Mouse (Mus musculus): ENCODE data around the gene Spen. TPM values are rescaled to one million over a fixed set of nuclear protein-coding genes. Genes with fewer than 3 reads are reported as not detected.
"Not testable (repeated sequence)": the region's sequence is repeated elsewhere in the genome, so short reads cannot be mapped to it uniquely, and the experiment has no call there.

The Spen gene
- polyA plus RNA-seq, 1 experiment: 25.6 TPM

DNA sequence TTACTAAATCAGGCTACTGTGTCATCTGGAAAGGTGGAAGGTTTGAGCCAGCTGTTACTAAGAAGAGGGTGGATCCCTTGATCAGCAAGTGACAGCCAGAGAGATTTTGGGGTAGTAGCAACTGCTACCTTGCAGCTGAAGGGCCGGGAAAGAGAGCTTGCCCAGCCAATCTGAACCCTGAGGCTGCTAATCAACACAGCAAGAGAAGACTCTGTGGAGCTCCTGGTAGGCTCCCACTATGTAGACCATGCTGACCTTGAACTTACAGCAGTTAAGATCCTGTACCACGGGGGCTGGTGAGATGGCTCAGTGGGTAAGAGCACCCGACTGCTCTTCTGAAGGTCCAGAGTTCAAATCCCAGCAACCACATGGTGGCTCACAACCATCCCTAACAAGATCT, 26.3 kb upstream of the Spen start:
- H3K4me1 ChIP-seq (ENCODE audit: control insufficient read depth): peaks cover 8% of the 10 kb centered on the region
- no peak for TF ChIP-seq TAL1 (IDR thresholded peaks at IDR 0.05; ENCODE audit: low read length)
- no peak for TF ChIP-seq GATA1 (IDR thresholded peaks at IDR 0.05; ENCODE audit: low read length)
- H3K4me3 ChIP-seq (replicated peaks): no peak overlapping the region
- no peaks in the 10 kb centered on the region for H3K27me3 ChIP-seq (ENCODE audit: control insufficient read depth)
- no peaks in the 10 kb centered on the region for H3K36me3 ChIP-seq (ENCODE audit: control insufficient read depth)
- H3K9me3 ChIP-seq (ENCODE audit: control insufficient read depth, low read length): no peaks in the 10 kb centered on the region

DNA sequence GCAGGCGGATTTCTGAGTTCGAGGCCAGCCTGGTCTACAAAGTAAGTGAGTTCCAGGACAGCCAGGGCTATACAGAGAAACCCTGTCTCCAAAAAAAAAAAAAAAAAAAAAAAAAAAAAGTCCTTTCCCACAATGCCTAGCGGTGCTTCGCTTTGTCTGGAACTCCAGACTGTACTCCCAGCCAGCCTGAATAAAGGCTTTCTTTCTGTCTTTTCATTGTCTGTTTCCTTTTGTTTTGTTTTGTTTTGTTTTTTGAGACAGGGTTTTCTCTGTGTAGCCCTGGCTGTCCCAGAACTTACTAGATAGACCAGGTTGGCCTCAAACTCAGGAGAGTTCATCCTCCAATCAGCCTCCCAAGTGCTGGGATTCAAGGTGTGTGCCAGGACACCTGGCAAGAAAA, 25.8 kb upstream of the Spen start:
- peaks cover 12% of the 10 kb centered on the region for H3K4me1 ChIP-seq (ENCODE audit: control insufficient read depth)
- H3K9me3 ChIP-seq (ENCODE audit: control insufficient read depth, low read length): no peaks in the 10 kb centered on the region
- no peak overlapping the region for H3K4me3 ChIP-seq (replicated peaks)
- H3K36me3 ChIP-seq (ENCODE audit: control insufficient read depth): no peaks in the 10 kb centered on the region
- H3K27me3 ChIP-seq (ENCODE audit: control insufficient read depth): no peaks in the 10 kb centered on the region
- TF ChIP-seq GATA1 (IDR thresholded peaks at IDR 0.05; ENCODE audit: low read length) (no peak), TAL1 (IDR thresholded peaks at IDR 0.05; ENCODE audit: low read length) (no peak)

DNA sequence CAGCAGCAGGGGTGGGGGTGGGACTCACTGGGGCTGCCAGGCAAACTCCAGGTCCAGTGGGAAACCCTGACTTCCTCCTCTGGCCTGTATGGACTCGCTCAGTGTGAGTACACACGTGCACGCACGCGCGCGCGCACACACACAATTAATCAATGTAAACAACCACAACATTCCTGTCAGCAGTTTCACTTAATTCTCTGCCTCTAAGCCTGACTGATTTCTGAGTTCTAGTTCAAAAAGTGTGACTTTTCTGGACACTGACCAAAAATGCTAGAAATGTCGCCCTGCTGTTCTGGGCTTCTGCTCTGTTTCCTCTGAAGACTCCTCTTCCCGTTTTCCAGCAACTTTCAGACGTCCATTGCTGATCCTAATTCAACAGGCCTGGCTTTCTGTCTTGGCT, 23.9 kb upstream of the Spen start:
- Histone ChIP-seq H3K4me3 (replicated peaks) (no peak overlapping the region), H3K36me3 (ENCODE audit: control insufficient read depth) (no peaks in the 10 kb centered on the region), H3K4me1 (ENCODE audit: control insufficient read depth) (peaks cover 32% of the 10 kb centered on the region), H3K9me3 (ENCODE audit: control insufficient read depth, low read length) (no peaks in the 10 kb centered on the region), H3K27me3 (ENCODE audit: control insufficient read depth) (no peaks in the 10 kb centered on the region)
- TF ChIP-seq GATA1 (IDR thresholded peaks at IDR 0.05; ENCODE audit: low read length) (no peak), TAL1 (IDR thresholded peaks at IDR 0.05; ENCODE audit: low read length) (no peak)

DNA sequence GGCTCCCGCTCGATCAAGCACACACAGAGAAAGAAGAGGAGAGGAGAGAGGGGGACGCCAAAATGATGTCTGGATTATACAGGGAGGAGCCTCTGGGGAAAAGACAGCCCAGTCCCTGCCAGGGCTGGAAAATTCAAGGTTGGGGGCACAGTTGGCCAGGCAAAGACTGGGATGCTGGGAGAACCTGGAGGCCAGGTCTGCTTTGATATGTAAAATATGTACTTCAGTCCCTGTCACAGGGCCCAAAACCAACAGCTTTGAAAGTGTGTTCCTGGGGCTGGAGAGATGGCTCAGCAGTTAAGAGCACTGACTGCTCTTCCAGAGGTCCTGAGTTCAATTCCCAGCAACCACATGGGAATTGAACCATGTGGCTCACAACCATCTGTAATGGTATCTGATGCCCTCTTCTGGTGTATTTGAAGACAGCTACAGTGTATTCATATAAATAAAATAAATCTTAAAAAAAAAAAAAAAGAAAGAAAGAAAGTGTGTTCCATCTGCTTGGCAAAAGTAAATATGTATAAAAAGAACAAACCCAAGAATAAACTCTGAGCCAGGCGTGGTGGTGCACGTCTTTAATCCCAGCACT, 23.0 kb upstream of the Spen start:
- H3K27me3 ChIP-seq (ENCODE audit: control insufficient read depth); H3K4me3 ChIP-seq (replicated peaks); H3K9me3 ChIP-seq (ENCODE audit: control insufficient read depth, low read length); H3K36me3 ChIP-seq (ENCODE audit: control insufficient read depth): not testable (repeated sequence)
- H3K4me1 ChIP-seq (ENCODE audit: control insufficient read depth): peaks cover 32% of the 10 kb centered on the region

DNA sequence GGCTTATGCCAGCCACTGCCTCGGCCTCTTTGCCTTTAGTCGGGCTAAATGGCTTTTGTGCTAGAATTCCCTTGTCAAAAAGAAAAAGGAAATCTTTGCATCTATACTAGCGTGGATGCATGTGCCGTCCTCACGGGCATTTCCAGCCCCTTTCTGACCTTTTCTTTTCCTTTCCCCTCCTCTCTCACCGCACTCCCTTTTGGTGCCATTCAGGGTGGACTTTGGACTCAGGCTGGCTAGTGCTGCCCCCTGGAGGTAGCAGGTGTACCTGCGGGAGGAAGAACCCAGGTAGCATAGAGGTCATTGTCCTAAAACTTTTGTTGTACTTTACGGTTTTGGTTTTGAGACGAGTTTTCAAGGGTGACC, 21.5 kb upstream of the Spen start:
- peak overlapping the region; percentile 76 for H3K4me3 ChIP-seq (replicated peaks)
- TF ChIP-seq TAL1 (IDR thresholded peaks at IDR 0.05; ENCODE audit: low read length): no peak
- TF ChIP-seq GATA1 (IDR thresholded peaks at IDR 0.05; ENCODE audit: low read length): no peak
- H3K27me3 ChIP-seq (ENCODE audit: control insufficient read depth): no peaks in the 10 kb centered on the region
- no peaks in the 10 kb centered on the region for H3K9me3 ChIP-seq (ENCODE audit: control insufficient read depth, low read length)
- no peaks in the 10 kb centered on the region for H3K36me3 ChIP-seq (ENCODE audit: control insufficient read depth)
- peaks cover 32% of the 10 kb centered on the region for H3K4me1 ChIP-seq (ENCODE audit: control insufficient read depth)

DNA sequence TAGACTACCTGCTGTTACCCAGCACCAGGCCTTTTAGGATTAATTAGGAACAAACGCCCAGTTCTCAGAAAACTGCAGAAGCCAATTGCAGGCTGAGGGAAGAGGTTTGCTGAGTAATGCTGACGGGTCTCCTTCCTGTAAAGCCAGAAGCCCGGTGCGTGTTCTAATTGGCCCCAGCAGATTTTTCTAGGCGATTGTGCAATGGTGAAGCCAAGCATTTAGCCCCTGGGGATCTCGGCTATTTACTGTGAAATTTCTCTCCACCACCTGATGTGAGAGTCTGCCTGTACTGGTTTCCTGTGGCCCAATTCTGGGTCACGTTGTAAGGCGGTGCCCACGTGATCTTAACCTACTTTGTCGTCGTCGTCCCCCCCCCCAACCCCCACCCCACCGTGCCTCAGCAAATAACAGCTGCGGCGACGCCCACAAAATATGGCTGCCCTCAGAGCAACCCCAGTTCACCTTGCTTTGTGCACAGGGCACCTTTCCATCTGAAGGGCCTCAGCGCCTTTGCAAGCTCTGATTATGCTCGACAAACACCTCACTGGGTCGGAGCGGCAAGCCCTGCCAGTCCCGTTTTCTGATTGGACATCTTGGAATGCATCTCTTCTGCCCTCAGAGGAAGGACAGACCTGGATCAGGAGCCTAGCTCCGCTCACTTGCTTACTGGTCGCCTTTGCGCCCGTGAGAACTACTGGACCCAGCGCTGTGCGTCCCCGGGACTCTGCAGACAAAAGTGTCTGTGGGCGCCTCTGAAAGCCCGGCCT, 20.9 kb upstream of the Spen start:
- Histone ChIP-seq H3K27me3 (ENCODE audit: control insufficient read depth) (no peaks in the 10 kb centered on the region), H3K4me1 (ENCODE audit: control insufficient read depth) (peaks cover 32% of the 10 kb centered on the region), H3K9me3 (ENCODE audit: control insufficient read depth, low read length) (no peaks in the 10 kb centered on the region), H3K36me3 (ENCODE audit: control insufficient read depth) (no peaks in the 10 kb centered on the region), H3K4me3 (replicated peaks) (peak overlapping the region; percentile 76)
- no peak for TF ChIP-seq GATA1 (IDR thresholded peaks at IDR 0.05; ENCODE audit: low read length)
- no peak for TF ChIP-seq TAL1 (IDR thresholded peaks at IDR 0.05; ENCODE audit: low read length)

DNA sequence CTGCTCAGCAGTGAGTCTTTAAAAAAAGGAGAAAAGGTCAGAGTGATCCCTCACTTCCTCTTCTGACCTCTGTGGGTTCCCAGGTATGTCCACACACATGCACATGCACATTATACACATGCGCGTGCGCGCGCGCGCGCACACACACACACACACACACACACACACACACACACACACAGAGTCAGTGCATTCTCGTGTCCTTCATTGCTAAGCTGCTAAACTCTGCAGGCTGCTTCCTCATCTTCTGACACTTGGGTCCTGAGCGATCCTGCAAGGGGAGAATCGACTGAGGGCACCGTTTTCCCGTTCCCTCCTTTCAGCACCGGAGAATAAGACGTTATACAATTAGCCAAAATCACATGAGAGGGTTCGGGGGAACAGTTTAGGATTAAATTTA, 20.3 kb upstream of the Spen start:
- Histone ChIP-seq H3K4me3 (replicated peaks) (peak overlapping the region; percentile 76), H3K27me3 (ENCODE audit: control insufficient read depth) (no peaks in the 10 kb centered on the region), H3K9me3 (ENCODE audit: control insufficient read depth, low read length) (no peaks in the 10 kb centered on the region), H3K36me3 (ENCODE audit: control insufficient read depth) (no peaks in the 10 kb centered on the region), H3K4me1 (ENCODE audit: control insufficient read depth) (peaks cover 32% of the 10 kb centered on the region)
- TF ChIP-seq TAL1 (IDR thresholded peaks at IDR 0.05; ENCODE audit: low read length) (no peak), GATA1 (IDR thresholded peaks at IDR 0.05; ENCODE audit: low read length) (no peak)

DNA sequence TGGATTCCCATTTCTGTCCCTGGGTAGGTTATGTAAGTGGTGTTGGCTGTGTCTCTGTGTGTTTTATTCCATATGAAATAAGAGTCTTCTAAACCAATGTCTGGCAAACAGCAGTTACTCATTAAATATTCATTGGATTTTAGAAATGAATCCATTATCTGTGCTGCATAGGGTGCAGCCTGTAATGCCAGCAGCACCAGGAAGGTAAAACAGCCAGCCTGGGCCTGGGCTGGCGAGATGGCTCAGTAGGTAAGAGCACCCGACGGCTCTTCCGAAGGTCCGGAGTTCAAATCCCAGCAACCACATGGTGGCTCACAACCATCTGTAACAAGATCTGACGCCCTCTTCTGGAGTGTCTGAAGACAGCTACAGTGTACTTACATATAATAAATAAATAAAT, 17.8 kb upstream of the Spen start:
- not testable (repeated sequence) for H3K4me3 ChIP-seq (replicated peaks); H3K36me3 ChIP-seq (ENCODE audit: control insufficient read depth); H3K9me3 ChIP-seq (ENCODE audit: control insufficient read depth, low read length); H3K27me3 ChIP-seq (ENCODE audit: control insufficient read depth)
- peaks cover 39% of the 10 kb centered on the region for H3K4me1 ChIP-seq (ENCODE audit: control insufficient read depth)

DNA sequence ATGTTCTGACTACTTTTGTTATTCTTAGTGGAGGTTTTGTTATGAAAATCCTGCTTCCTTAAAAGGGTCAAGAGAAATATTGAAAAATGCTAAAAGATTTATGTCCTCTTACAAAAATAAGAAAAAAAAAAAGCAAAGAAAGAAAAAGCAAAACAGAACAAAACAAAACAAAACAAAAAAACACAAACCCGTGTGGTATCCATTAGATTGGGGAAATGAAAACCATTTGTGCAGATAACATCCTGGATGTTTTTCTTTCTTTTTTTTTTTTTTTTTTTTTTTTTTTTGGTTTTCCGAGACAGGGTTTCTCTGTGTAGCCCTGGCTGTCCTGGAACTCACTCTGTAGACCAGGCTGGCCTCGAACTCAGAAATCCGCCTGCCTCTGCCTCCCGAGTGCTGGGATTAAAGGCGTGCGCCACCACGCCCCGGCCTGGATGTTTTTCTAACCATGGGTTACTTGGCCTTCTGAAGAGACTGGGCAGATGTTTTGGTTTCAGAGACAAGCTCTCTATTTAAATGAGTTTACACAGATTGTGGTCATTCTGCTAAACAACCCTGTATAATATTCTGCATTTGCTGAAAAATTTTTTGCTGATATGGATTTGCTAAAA, 16.0 kb upstream of the Spen start:
- H3K4me1 ChIP-seq (ENCODE audit: control insufficient read depth): peaks cover 28% of the 10 kb centered on the region
- H3K9me3 ChIP-seq (ENCODE audit: control insufficient read depth, low read length); H3K36me3 ChIP-seq (ENCODE audit: control insufficient read depth); H3K4me3 ChIP-seq (replicated peaks); H3K27me3 ChIP-seq (ENCODE audit: control insufficient read depth): not testable (repeated sequence)

DNA sequence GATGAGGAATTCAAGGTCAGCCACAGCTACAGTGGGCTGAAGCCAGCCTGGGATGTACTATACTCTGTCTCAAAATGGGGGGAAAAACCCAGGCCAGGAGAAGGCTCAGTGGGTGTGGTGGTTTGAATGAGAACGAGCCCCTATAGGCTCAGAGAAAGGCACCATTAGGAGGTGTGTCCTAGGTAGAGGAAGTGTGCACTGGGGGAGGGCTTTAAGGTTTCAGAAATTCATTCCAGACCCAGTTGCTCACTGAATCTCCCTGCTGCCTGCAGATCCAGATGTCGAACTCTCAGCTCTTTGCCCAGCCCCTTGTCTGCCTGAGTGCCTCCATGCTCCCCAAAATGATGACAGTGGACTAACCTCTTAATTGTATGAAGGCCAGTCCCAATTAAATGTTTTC, 14.1 kb upstream of the Spen start:
- peaks cover 17% of the 10 kb centered on the region for H3K4me1 ChIP-seq (ENCODE audit: control insufficient read depth)
- H3K27me3 ChIP-seq (ENCODE audit: control insufficient read depth): no peaks in the 10 kb centered on the region
- H3K9me3 ChIP-seq (ENCODE audit: control insufficient read depth, low read length): no peaks in the 10 kb centered on the region
- TF ChIP-seq TAL1 (IDR thresholded peaks at IDR 0.05; ENCODE audit: low read length) (no peak), GATA1 (IDR thresholded peaks at IDR 0.05; ENCODE audit: low read length) (no peak)
- H3K36me3 ChIP-seq (ENCODE audit: control insufficient read depth): no peaks in the 10 kb centered on the region
- H3K4me3 ChIP-seq (replicated peaks): no peak overlapping the region
